Mouse (Mus musculus): Measurements from ENCODE around the gene 1700069L16Rik. TPM values are rescaled to one million over a fixed set of nuclear protein-coding genes. Genes with fewer than 3 reads are reported as not detected.
A peak's percentile ranks its signal among the peaks of the same experiment; 100 is the strongest.

The 1700069L16Rik gene
- polyA plus RNA-seq, 1 experiment from 2014 or later, result not detected

- 89% methylated on average over 9 of the region's 9 CpGs for WGBS
- Histone ChIP-seq H3K27me3 (no peaks in the 10 kb centered on the region), H3K27ac (replicated peaks) (no peak overlapping the region), H3K36me3 (peaks cover 95% of the 10 kb centered on the region), H3K4me1 (replicated peaks) (no peaks in the 10 kb centered on the region), H3K9ac (no peak overlapping the region), H3K9me3 (no peaks in the 10 kb centered on the region), H3K4me3 (no peak overlapping the region), H3K4me2 (no peak overlapping the region)
- no peak for ATAC-seq (ENCODE audit: low FRiP score, low read depth)
Observed at GRCm38 (mm10) chr5:113751521-113752157, 27.1 kb upstream of the 1700069L16Rik start.

GRCm38 (mm10) chr5:113748556-113749331 lies 24.2 kb upstream of the 1700069L16Rik start:
- H3K9ac ChIP-seq, result no peak overlapping the region
- no peaks in the 10 kb centered on the region for H3K4me1 ChIP-seq (replicated peaks)
- no peak overlapping the region for H3K4me3 ChIP-seq
- no peak for ATAC-seq (ENCODE audit: low FRiP score, low read depth)
- peaks cover 95% of the 10 kb centered on the region for H3K36me3 ChIP-seq
- 90% methylated on average over 13 of the region's 13 CpGs for WGBS
- no peak overlapping the region for H3K4me2 ChIP-seq
- H3K9me3 ChIP-seq, result no peaks in the 10 kb centered on the region
- H3K27me3 ChIP-seq, result no peaks in the 10 kb centered on the region
- H3K27ac ChIP-seq (replicated peaks), result no peak overlapping the region

- Histone ChIP-seq H3K9me3 (no peaks in the 10 kb centered on the region), H3K4me2 (no peak overlapping the region), H3K27ac (replicated peaks) (no peak overlapping the region), H3K9ac (no peak overlapping the region), H3K4me3 (no peak overlapping the region), H3K4me1 (replicated peaks) (no peaks in the 10 kb centered on the region), H3K36me3 (peaks cover 95% of the 10 kb centered on the region), H3K27me3 (no peaks in the 10 kb centered on the region)
- 87% methylated on average over 5 of the region's 5 CpGs for WGBS
- ATAC-seq (ENCODE audit: low FRiP score, low read depth), result no peak
Observed at GRCm38 (mm10) chr5:113747629-113748028, 23.1 kb upstream of the 1700069L16Rik start.

DNA sequence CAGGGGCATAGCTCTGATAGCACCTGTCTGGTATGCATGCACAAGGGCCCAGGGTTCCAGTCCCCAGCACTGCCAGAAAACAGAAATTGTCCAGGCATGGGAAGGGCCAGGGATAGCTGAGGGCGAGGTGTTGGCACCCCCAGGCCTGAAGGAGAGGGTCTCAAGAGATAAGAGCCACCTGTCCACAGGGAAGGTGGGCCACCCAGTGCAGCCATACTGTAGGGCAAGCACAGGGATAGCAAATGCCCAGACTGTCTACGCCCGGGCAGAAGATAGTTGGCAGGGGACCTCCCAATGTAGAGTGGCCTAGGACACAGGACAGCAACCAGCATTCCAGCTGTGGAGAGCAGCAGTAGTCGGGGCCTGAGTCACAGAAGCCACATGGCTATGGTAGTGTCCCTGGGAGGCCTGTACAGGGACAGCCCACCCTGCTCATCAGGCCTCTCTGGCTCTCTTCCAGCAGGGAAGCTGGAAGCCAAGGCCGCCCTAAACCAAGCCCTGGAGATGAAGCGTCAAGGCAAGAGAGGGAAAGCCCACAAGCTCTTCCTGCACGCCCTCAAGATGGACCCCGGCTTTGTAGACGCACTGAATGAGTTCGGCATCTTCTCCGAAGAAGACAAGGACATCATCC lies 13.2 kb upstream of the 1700069L16Rik start:
- Histone ChIP-seq H3K27ac (replicated peaks) (no peak overlapping the region), H3K36me3 (peaks cover 40% of the 10 kb centered on the region), H3K4me1 (replicated peaks) (peaks cover 18% of the 10 kb centered on the region), H3K4me2 (no peak overlapping the region), H3K27me3 (no peaks in the 10 kb centered on the region), H3K9ac (no peak overlapping the region), H3K4me3 (no peak overlapping the region), H3K9me3 (no peaks in the 10 kb centered on the region)
- ATAC-seq (ENCODE audit: low FRiP score, low read depth), result no peak
- 90% methylated on average over 11 of the region's 11 CpGs for WGBS

DNA sequence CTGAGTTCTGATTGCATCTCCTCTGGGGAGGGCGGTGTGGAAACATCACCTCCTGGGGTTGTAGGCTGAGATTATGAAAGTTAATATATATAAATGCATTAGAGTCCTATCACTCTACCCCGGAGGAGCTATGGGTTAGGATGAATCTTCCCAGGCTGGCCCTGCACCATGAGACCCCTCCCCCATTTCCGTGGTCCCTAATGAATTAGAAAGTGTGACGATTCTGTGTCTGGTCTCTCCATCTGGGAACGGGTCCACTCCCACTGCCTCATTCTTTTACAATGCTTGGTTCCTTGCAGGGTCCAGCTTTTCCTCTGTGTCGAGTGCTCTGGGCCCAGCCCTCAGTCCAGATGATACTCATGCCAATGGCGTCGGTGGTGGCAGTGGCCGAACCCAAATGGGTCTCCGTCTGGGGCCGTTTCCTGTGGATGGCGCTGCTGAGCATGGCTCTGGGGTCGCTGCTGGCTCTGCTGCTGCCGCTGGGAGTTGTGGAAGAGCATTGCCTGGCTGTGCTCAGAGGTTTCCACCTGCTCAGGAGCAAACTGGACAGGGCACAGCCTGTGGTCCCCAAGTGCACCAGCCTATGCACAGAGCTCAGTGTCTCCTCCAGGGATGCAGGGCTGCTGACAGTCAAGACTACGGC lies 12.1 kb upstream of the 1700069L16Rik start:
- no peaks in the 10 kb centered on the region for H3K27me3 ChIP-seq
- H3K27ac ChIP-seq (replicated peaks), result peak overlapping the region; percentile 97
- H3K9ac ChIP-seq, result peak overlapping the region; percentile 67
- 40% methylated on average over 15 of the region's 15 CpGs for WGBS
- H3K36me3 ChIP-seq, result peaks cover 31% of the 10 kb centered on the region
- peak overlapping the region; percentile 63 for H3K4me3 ChIP-seq
- no peaks in the 10 kb centered on the region for H3K9me3 ChIP-seq
- H3K4me2 ChIP-seq, result peak overlapping the region; percentile 86
- ATAC-seq (ENCODE audit: low FRiP score, low read depth), result no peak
- peaks cover 18% of the 10 kb centered on the region for H3K4me1 ChIP-seq (replicated peaks)

- Histone ChIP-seq H3K4me1 (replicated peaks) (peaks cover 19% of the 10 kb centered on the region), H3K27me3 (no peaks in the 10 kb centered on the region), H3K4me2 (peak overlapping the region; percentile 86), H3K36me3 (peaks cover 27% of the 10 kb centered on the region), H3K9me3 (no peaks in the 10 kb centered on the region), H3K27ac (replicated peaks) (peak overlapping the region; percentile 97), H3K9ac (peak overlapping the region; percentile 67), H3K4me3 (peak overlapping the region; percentile 63)
- WGBS, result 4% methylated on average over 10 of the region's 10 CpGs
- peak; percentile 20; the same call in 1 of the 2 replicates for ATAC-seq (ENCODE audit: low FRiP score, low read depth)
Observed at GRCm38 (mm10) chr5:113736113-113736502, 11.5 kb upstream of the 1700069L16Rik start.

DNA sequence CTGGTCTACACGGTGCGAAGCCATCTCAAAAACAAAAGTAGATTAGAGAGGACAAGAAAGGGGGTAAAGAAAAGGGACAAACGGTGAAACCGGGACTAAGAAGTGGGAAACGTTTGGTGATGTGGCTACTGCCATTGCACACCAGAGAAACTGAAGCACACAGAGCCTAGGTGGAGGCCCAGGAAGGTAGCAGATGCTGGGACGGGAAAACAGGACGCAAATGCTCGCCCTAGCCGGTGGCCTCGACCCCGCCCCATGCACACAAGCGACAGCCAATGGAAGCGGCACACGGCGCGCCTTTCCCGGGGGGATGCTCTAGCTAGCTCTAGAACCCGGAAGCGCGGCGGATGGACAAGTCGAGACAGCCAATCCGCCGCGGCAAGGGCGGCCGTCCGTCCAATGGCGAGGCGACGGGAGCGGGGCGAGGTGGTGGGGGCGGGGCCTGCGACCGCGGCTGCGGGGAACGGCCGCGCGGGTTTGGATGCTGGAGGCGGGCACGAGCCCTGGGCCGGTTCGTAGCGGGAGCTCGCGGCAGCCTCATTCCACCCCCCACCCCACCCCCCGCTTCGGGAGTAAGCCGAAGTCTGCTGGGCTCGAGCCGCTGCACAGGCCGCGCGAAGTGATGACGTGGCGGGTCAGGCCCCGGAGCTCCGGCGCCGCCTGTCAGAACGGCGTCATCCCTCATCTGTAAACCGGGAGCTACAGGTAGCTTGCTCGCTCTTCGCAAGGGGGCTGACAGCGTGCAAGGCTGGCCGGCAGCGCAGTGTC lies 11.0 kb upstream of the 1700069L16Rik start, which contains the start of gene Ficd:
Gene Ficd, plus strand, starts transcription at position 459 of the 768 bp plus-strand sequence.
- Histone ChIP-seq H3K9ac (peak within 1 kb of the TSS; percentile 67), H3K4me2 (peak within 1 kb of the TSS; percentile 86), H3K4me3 (peak within 1 kb of the TSS; percentile 63), H3K27me3 (no peaks in the 10 kb centered on the region), H3K27ac (replicated peaks) (peak within 1 kb of the TSS; percentile 97), H3K9me3 (no peaks in the 10 kb centered on the region), H3K4me1 (replicated peaks) (peaks cover 25% of the 10 kb centered on the region), H3K36me3 (peaks cover 21% of the 10 kb centered on the region)
- under 1% methylated on average over 65 of the region's 71 CpGs for WGBS
- peak; percentile 96 for ATAC-seq (ENCODE audit: low FRiP score, low read depth)

- Histone ChIP-seq H3K4me1 (replicated peaks) (peaks cover 30% of the 10 kb centered on the region), H3K27ac (replicated peaks) (peak overlapping the region; percentile 97), H3K36me3 (peaks cover 15% of the 10 kb centered on the region), H3K4me2 (peak overlapping the region; percentile 86), H3K4me3 (peak overlapping the region; percentile 63), H3K9ac (peak overlapping the region; percentile 67), H3K27me3 (no peaks in the 10 kb centered on the region), H3K9me3 (no peaks in the 10 kb centered on the region)
- ATAC-seq (ENCODE audit: low FRiP score, low read depth), result no peak
- 22% methylated on average over 7 of the region's 7 CpGs for WGBS
Observed at GRCm38 (mm10) chr5:113735023-113735344, 10.4 kb upstream of the 1700069L16Rik start.

GRCm38 (mm10) chr5:113734376-113734775 lies 9.8 kb upstream of the 1700069L16Rik start:
- H3K9me3 ChIP-seq, result no peaks in the 10 kb centered on the region
- no peaks in the 10 kb centered on the region for H3K27me3 ChIP-seq
- 0 out of 2 replicates have a peak overlapping the region, but pooled peaks have one; percentile 97 for H3K27ac ChIP-seq (replicated peaks)
- H3K9ac ChIP-seq, result no peak overlapping the region
- H3K36me3 ChIP-seq, result peaks cover 10% of the 10 kb centered on the region
- WGBS, result 69% methylated on average over 5 of the region's 5 CpGs
- no peak for ATAC-seq (ENCODE audit: low FRiP score, low read depth)
- peaks cover 30% of the 10 kb centered on the region for H3K4me1 ChIP-seq (replicated peaks)
- H3K4me3 ChIP-seq, result no peak overlapping the region
- H3K4me2 ChIP-seq, result no peak overlapping the region

GRCm38 (mm10) chr5:113732182-113732581 lies 7.6 kb upstream of the 1700069L16Rik start:
- Histone ChIP-seq H3K27me3 (no peaks in the 10 kb centered on the region), H3K9me3 (no peaks in the 10 kb centered on the region)
- 31% methylated on average over 6 of the region's 6 CpGs for WGBS

DNA sequence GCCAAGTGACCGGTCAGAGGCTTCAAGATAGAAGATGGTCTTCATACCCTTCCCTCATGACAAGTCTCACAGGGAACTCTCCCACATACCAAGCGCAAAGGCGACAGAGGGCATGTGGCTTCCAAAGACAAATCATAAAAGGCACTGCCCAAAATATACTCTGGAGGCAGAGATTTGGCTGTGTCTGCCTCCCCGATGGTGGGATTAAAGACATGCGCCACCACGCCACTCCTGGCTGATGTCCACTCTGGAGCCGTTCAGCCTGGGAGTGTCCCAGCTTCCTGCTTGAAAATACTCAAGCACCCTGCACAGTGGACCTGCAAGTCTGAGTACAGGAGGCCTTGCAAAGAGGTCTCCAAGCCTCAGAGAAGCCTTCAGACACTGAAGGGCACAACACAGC lies 6.6 kb upstream of the 1700069L16Rik start:
- no peaks in the 10 kb centered on the region for H3K27me3 ChIP-seq
- no peak for ATAC-seq (ENCODE audit: low FRiP score, low read depth)
- no peak overlapping the region for H3K4me3 ChIP-seq
- no peaks in the 10 kb centered on the region for H3K9me3 ChIP-seq
- H3K4me1 ChIP-seq (replicated peaks), result peaks cover 19% of the 10 kb centered on the region
- H3K9ac ChIP-seq, result no peak overlapping the region
- H3K36me3 ChIP-seq, result no peaks in the 10 kb centered on the region
- WGBS, result 91% methylated on average over 7 of the region's 7 CpGs
- no peak overlapping the region for H3K4me2 ChIP-seq
- 0 out of 2 replicates have a peak overlapping the region, but pooled peaks have one; percentile 35 for H3K27ac ChIP-seq (replicated peaks)

More at GRCm38 (mm10) chr5:113732182-113732581, 7.6 kb upstream of the 1700069L16Rik start:
- H3K4me1 ChIP-seq (replicated peaks), result peaks cover 29% of the 10 kb centered on the region
- no peaks in the 10 kb centered on the region for H3K36me3 ChIP-seq
- H3K9ac ChIP-seq, result no peak overlapping the region
- no peak for ATAC-seq (ENCODE audit: low FRiP score, low read depth)
- H3K27ac ChIP-seq (replicated peaks), result no peak overlapping the region
- H3K4me3 ChIP-seq, result no peak overlapping the region
- H3K4me2 ChIP-seq, result no peak overlapping the region

Measured in hindbrain, embryonic 15.5 days (tissue).